Mouse (Mus musculus) spleen, embryonic (tissue): Measurements from ENCODE around the gene Stpg3.

Experiments
- CTCF ChIA-PET: fragments of 350-600 bp; sonication (Branson Sonifier 250); formaldehyde crosslinking; loops from one replicate; lab custom pipeline; 2022; lab: Charles Lee

Stpg3 gene

GRCm38 (mm10) chr2:25217666-25218065 lies 3.2 kb upstream of the Stpg3 start:
- CTCF ChIA-PET, result no interaction called here

- CTCF ChIA-PET, result no interaction called here
Observed at GRCm38 (mm10) chr2:25213266-25213865, 1.1 kb downstream of the Stpg3 start.

GRCm38 (mm10) chr2:25211121-25211670 lies 3.2 kb downstream of the Stpg3 start, which contains the start of gene Nelfb:
Nelfb (minus strand) TSS chr2:25211489.
- CTCF ChIA-PET, result interaction anchor here (0.6 to 1.0 kb wide), 2 partner anchors 8 to 12 kb away, joined by 3 read pairs; partner anchors contain the start of gene Fam166a

GRCm38 (mm10) chr2:25210686-25211085 lies 3.8 kb downstream of the Stpg3 start:
- CTCF ChIA-PET, result interaction anchor here (0.6 to 0.9 kb wide), 2 partner anchors 8 to 13 kb away, joined by 3 to 4 read pairs; partner anchors contain the start of gene Fam166a

GRCm38 (mm10) chr2:25207593-25207992 lies 6.8 kb downstream of the Stpg3 start:
- CTCF ChIA-PET, result no interaction called here

- CTCF ChIA-PET, result no interaction called here
Observed at GRCm38 (mm10) chr2:25203631-25204214, 10.7 kb downstream of the Stpg3 start.

GRCm38 (mm10) chr2:25200631-25201030 lies 13.8 kb downstream of the Stpg3 start:
- CTCF ChIA-PET, result interaction anchor here (0.5 kb wide), 1 partner anchor 8 kb away, joined by 4 read pairs; no protein-coding TSS in a partner anchor

- CTCF ChIA-PET, result interaction anchor here (0.6 kb wide), 1 partner anchor 59 kb away, joined by 3 read pairs; no protein-coding TSS in a partner anchor
Observed at GRCm38 (mm10) chr2:25197946-25198345, 16.5 kb downstream of the Stpg3 start.

GRCm38 (mm10) chr2:25197191-25197590 lies 17.2 kb downstream of the Stpg3 start:
- CTCF ChIA-PET, result interaction anchor here (0.5 to 1.3 kb wide), 4 partner anchors 13 to 64 kb away, joined by 3 to 11 read pairs (median 4); no protein-coding TSS in a partner anchor

- CTCF ChIA-PET, result interaction anchor here (0.5 to 1.3 kb wide), 3 partner anchors 32 to 65 kb away, joined by 4 to 11 read pairs (median 5); no protein-coding TSS in a partner anchor
Observed at GRCm38 (mm10) chr2:25196172-25196954, 18.1 kb downstream of the Stpg3 start, which contains the start of gene Tor4a. Tor4a (minus strand) TSS chr2:25196886.

- CTCF ChIA-PET, result interaction anchor here (1.1 to 1.3 kb wide), 2 partner anchors 33 to 66 kb away, joined by 4 to 5 read pairs; no protein-coding TSS in a partner anchor
Observed at GRCm38 (mm10) chr2:25195211-25196156, 19.0 kb downstream of the Stpg3 start.

GRCm38 (mm10) chr2:25194486-25195171 lies 19.8 kb downstream of the Stpg3 start:
- CTCF ChIA-PET, result interaction anchor here (0.5 to 1.7 kb wide), 6 partner anchors 14 to 312 kb away, joined by 3 to 10 read pairs (median 4); partner anchors contain the start of genes Nrarp and Tprn

GRCm38 (mm10) chr2:25194006-25194405 lies 20.4 kb downstream of the Stpg3 start:
- CTCF ChIA-PET, result interaction anchor here (0.5 to 1.7 kb wide), 7 partner anchors 13 to 311 kb away, joined by 3 to 10 read pairs (median 4); partner anchors contain the start of genes Nrarp and Tprn

- CTCF ChIA-PET, result interaction anchor here (0.6 to 1.7 kb wide), 6 partner anchors 13 to 99 kb away, joined by 3 to 12 read pairs (median 4); partner anchors contain the start of gene Nrarp
Observed at GRCm38 (mm10) chr2:25193330-25193770, 21.1 kb downstream of the Stpg3 start.

- CTCF ChIA-PET, result no interaction called here
Observed at GRCm38 (mm10) chr2:25187841-25188240, 26.6 kb downstream of the Stpg3 start.

- CTCF ChIA-PET, result no interaction called here
Observed at GRCm38 (mm10) chr2:25186575-25186930, 27.9 kb downstream of the Stpg3 start.

GRCm38 (mm10) chr2:25185625-25186574 lies 28.5 kb downstream of the Stpg3 start:
- CTCF ChIA-PET, result no interaction called here

GRCm38 (mm10) chr2:25184496-25184895 lies 29.9 kb downstream of the Stpg3 start:
- CTCF ChIA-PET, result no interaction called here
